Mouse (Mus musculus): ENCODE data around the gene Klk15.

Gene Klk15

DNA sequence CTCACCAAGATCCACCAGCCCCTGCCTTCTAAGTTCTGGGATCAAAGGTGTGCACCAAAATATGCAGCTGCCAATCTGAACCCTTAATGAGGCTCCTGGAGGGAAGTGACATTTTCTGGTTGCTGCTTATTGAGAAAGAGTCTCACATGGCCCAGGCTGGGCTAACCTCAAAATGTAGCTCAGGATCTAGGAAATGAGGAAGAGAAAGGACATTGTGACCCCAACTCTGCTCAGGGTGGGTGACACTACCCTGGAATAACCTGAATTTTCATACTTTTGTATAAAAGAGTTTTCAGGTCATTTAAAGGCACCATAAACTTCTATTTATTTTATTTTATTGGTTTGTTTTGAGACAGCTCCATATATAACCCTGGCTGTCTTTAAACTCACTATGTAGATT is 52.1 kb downstream of the Klk15 start:
- no peak for DNase-seq

Data from cerebellum, postnatal 25 days (tissue).